Comparison of ENCODE assay signal across 16 mouse cellular contexts in genomic region chr9:62484107-62484506, GRCm38 (mm10). TPM values are rescaled to one million over a fixed set of nuclear protein-coding genes. Genes with fewer than 3 reads are reported as not detected.
DNase-seq lines count a peak whose midpoint lies in the region; ATAC-seq lines count a peak whose summit lies in the region.
"Had no signal": no experiment of that assay in that cellular context is flagged by ENCODE, and none has a peak within 500 bp of the region (broad histone marks: within the 10 kb centered on the region; RNA-seq: fewer than 3 reads in every experiment).

No protein-coding gene starts in this region.

- H3K36me3 ChIP-seq in hindbrain, embryonic 15.5 days = no peaks in the 10 kb centered on the region
- H3K36me3 ChIP-seq: liver, embryonic 12.5 days had no signal

- DNase-seq in frontal cortex, postnatal 10 days (ENCODE audit: low spot score in 2 of 2) = peak; percentile 46 to 55
- DNase-seq in frontal cortex, postnatal 14 days (ENCODE audit: low spot score in 2 of 2) = no peak
- peak; percentile 49 for DNase-seq in right cerebral cortex, postnatal 4 days
- DNase-seq in right cerebral cortex, adult 2 months (ENCODE audit: low spot score in 2 of 2) = no peak
- no peak for DNase-seq in kidney, adult 11 months
- no peak for DNase-seq in liver
- DNase-seq: adrenal gland, postnatal 36 days; cerebellum, adult 9-10 months; heart, adult 2 months; heart, postnatal 36 days; kidney, adult 9 months; lung, postnatal 10 days; thymus, postnatal 14 days had no signal

- 29% methylated on average over 4 of the region's 4 CpGs for WGBS in hindbrain, embryonic 15.5 days

- H3K27me3 ChIP-seq in hindbrain, embryonic 15.5 days = no peaks in the 10 kb centered on the region
- H3K27me3 ChIP-seq: liver, embryonic 12.5 days had no signal

- peaks cover 33% of the 10 kb centered on the region for H3K4me1 ChIP-seq in hindbrain, embryonic 15.5 days (replicated peaks)
- H3K4me1 ChIP-seq: liver, embryonic 12.5 days had no signal

- no peak overlapping the region for H3K9ac ChIP-seq in hindbrain, embryonic 15.5 days
- H3K9ac ChIP-seq: liver, embryonic 12.5 days had no signal

- H3K4me2 ChIP-seq in hindbrain, embryonic 15.5 days = no peak overlapping the region
- H3K4me2 ChIP-seq: liver, embryonic 12.5 days had no signal

- H3K4me3 ChIP-seq in hindbrain, embryonic 15.5 days = no peak overlapping the region
- H3K4me3 ChIP-seq: heart, adult 2 months; liver, embryonic 12.5 days had no signal

- no peaks in the 10 kb centered on the region for H3K9me3 ChIP-seq in hindbrain, embryonic 15.5 days
- H3K9me3 ChIP-seq: liver, embryonic 12.5 days had no signal

- ATAC-seq in hindbrain, embryonic 15.5 days (ENCODE audit: low FRiP score, low read depth) = 0 out of 2 replicates have a peak, but pooled peaks have one; percentile 48
- ATAC-seq: CD4-positive, CD25-positive, alpha-beta regulatory T cell, adult 4 months; liver, embryonic 12.5 days had no signal

- H3K27ac ChIP-seq in hindbrain, embryonic 15.5 days (replicated peaks) = 0 out of 2 replicates have a peak overlapping the region, but pooled peaks have one; percentile 17
- H3K27ac ChIP-seq: heart, adult 2 months; liver, embryonic 12.5 days had no signal

RNA-seq across cellular contexts. Expression of gene Coro2b, which starts 52.7 kb away (rescaled TPM):
- polyA plus RNA-seq in hindbrain, embryonic 15.5 days (2015; fragmentation: Nextera tagmentation; extraction: Ambion mirVana) = 39.1 and 48.3 TPM in 2 replicates

Comparison
In these comparisons a context has a peak if more than half of its experiments do, and no peak if none do; other contexts are left out.
1. DNase-seq: peak in frontal cortex, postnatal 10 days (2 of 2) and right cerebral cortex, postnatal 4 days (single experiment); none in frontal cortex, postnatal 14 days (0 of 2), right cerebral cortex, adult 2 months (0 of 2), kidney, adult 11 months (single experiment) and liver (single experiment).